Mouse (Mus musculus): ENCODE results near the gene Cyth1. TPM values are rescaled to one million over a fixed set of nuclear protein-coding genes. Genes with fewer than 3 reads are reported as not detected.

The Cyth1 gene
- polyA plus RNA-seq, 1 experiment from 2014 or later: 6.1 TPM

GRCm38 (mm10) chr11:118222917-118223316, 25.5 kb downstream of the Cyth1 start:
- Histone ChIP-seq H3K36me3 (ENCODE audit: control insufficient read depth, insufficient read depth, low read length) (no peaks in the 10 kb centered on the region), H3K27ac (ENCODE audit: low read depth, low read length) (no peak overlapping the region), H3K9ac (ENCODE audit: low read depth, low read length) (no peak overlapping the region), H3K4me3 (ENCODE audit: low read depth, low read length) (no peak overlapping the region), H3K4me1 (replicated peaks; ENCODE audit: control insufficient read depth, insufficient read depth, low read length) (peaks cover 4% of the 10 kb centered on the region), H3K27me3 (replicated peaks; ENCODE audit: control insufficient read depth, insufficient read depth, low read length) (no peaks in the 10 kb centered on the region), H3K4me2 (no peak overlapping the region), H3K9me3 (ENCODE audit: control insufficient read depth, low read length) (no peaks in the 10 kb centered on the region)
- DNase-seq (ENCODE audit: low spot score) (no peak), ATAC-seq (replicated peaks; ENCODE audit: low FRiP score) (no peak)
- 76% methylated on average over 5 of the region's 5 CpGs for WGBS

- no peak overlapping the region for H3K27ac ChIP-seq (ENCODE audit: low read depth, low read length)
- no peak overlapping the region for H3K4me2 ChIP-seq
- H3K4me3 ChIP-seq (ENCODE audit: low read depth, low read length): no peak overlapping the region
- no peak for ATAC-seq (replicated peaks; ENCODE audit: low FRiP score)
- 62% methylated on average over 6 of the region's 6 CpGs for WGBS
- no peaks in the 10 kb centered on the region; the same call in 1 of the 2 replicates for H3K4me1 ChIP-seq (replicated peaks; ENCODE audit: control insufficient read depth, insufficient read depth, low read length)
- no peaks in the 10 kb centered on the region for H3K9me3 ChIP-seq (ENCODE audit: control insufficient read depth, low read length)
- H3K9ac ChIP-seq (ENCODE audit: low read depth, low read length): no peak overlapping the region
- no peaks in the 10 kb centered on the region for H3K36me3 ChIP-seq (ENCODE audit: control insufficient read depth, insufficient read depth, low read length)
- no peaks in the 10 kb centered on the region for H3K27me3 ChIP-seq (replicated peaks; ENCODE audit: control insufficient read depth, insufficient read depth, low read length)
- DNase-seq (ENCODE audit: low spot score): no peak
Observed at GRCm38 (mm10) chr11:118222351-118222885, 26.0 kb downstream of the Cyth1 start.

- Histone ChIP-seq H3K4me1 (replicated peaks; ENCODE audit: control insufficient read depth, insufficient read depth, low read length) (no peaks in the 10 kb centered on the region; the same call in 1 of the 2 replicates), H3K4me2 (no peak overlapping the region), H3K27ac (ENCODE audit: low read depth, low read length) (no peak overlapping the region), H3K9me3 (ENCODE audit: control insufficient read depth, low read length) (no peaks in the 10 kb centered on the region), H3K4me3 (ENCODE audit: low read depth, low read length) (no peak overlapping the region), H3K36me3 (ENCODE audit: control insufficient read depth, insufficient read depth, low read length) (no peaks in the 10 kb centered on the region), H3K9ac (ENCODE audit: low read depth, low read length) (no peak overlapping the region), H3K27me3 (replicated peaks; ENCODE audit: control insufficient read depth, insufficient read depth, low read length) (no peaks in the 10 kb centered on the region)
- WGBS: 21% methylated on average over 7 of the region's 7 CpGs
- DNase-seq (ENCODE audit: low spot score): no peak
- no peak for ATAC-seq (replicated peaks; ENCODE audit: low FRiP score)
Observed at GRCm38 (mm10) chr11:118220561-118221262, 27.7 kb downstream of the Cyth1 start.

GRCm38 (mm10) chr11:118219066-118219465, 29.3 kb downstream of the Cyth1 start:
- H3K4me1 ChIP-seq (replicated peaks; ENCODE audit: control insufficient read depth, insufficient read depth, low read length): no peaks in the 10 kb centered on the region; the same call in 1 of the 2 replicates
- ATAC-seq (replicated peaks; ENCODE audit: low FRiP score) (no peak), DNase-seq (ENCODE audit: low spot score) (no peak)
- H3K36me3 ChIP-seq (ENCODE audit: control insufficient read depth, insufficient read depth, low read length): no peaks in the 10 kb centered on the region
- H3K27me3 ChIP-seq (replicated peaks; ENCODE audit: control insufficient read depth, insufficient read depth, low read length): no peaks in the 10 kb centered on the region
- no peak overlapping the region for H3K4me3 ChIP-seq (ENCODE audit: low read depth, low read length)
- H3K9ac ChIP-seq (ENCODE audit: low read depth, low read length): no peak overlapping the region
- H3K9me3 ChIP-seq (ENCODE audit: control insufficient read depth, low read length): no peaks in the 10 kb centered on the region
- no peak overlapping the region for H3K27ac ChIP-seq (ENCODE audit: low read depth, low read length)
- WGBS: 95% methylated on average over 4 of the region's 4 CpGs
- no peak overlapping the region for H3K4me2 ChIP-seq

GRCm38 (mm10) chr11:118216468-118216867, 31.9 kb downstream of the Cyth1 start:
- no peak for DNase-seq (ENCODE audit: low spot score)
- peaks cover 11% of the 10 kb centered on the region for H3K4me1 ChIP-seq (replicated peaks; ENCODE audit: control insufficient read depth, insufficient read depth, low read length)
- ATAC-seq (replicated peaks; ENCODE audit: low FRiP score): no peak
- no peak overlapping the region for H3K4me2 ChIP-seq
- no peaks in the 10 kb centered on the region for H3K27me3 ChIP-seq (replicated peaks; ENCODE audit: control insufficient read depth, insufficient read depth, low read length)
- H3K9me3 ChIP-seq (ENCODE audit: control insufficient read depth, low read length): no peaks in the 10 kb centered on the region
- no peaks in the 10 kb centered on the region for H3K36me3 ChIP-seq (ENCODE audit: control insufficient read depth, insufficient read depth, low read length)
- no peak overlapping the region for H3K4me3 ChIP-seq (ENCODE audit: low read depth, low read length)
- H3K9ac ChIP-seq (ENCODE audit: low read depth, low read length): no peak overlapping the region
- no peak overlapping the region for H3K27ac ChIP-seq (ENCODE audit: low read depth, low read length)
- 79% methylated on average over 6 of the region's 6 CpGs for WGBS

- DNase-seq (ENCODE audit: low spot score) (no peak), ATAC-seq (replicated peaks; ENCODE audit: low FRiP score) (no peak)
- Histone ChIP-seq H3K9ac (ENCODE audit: low read depth, low read length) (no peak overlapping the region), H3K4me1 (replicated peaks; ENCODE audit: control insufficient read depth, insufficient read depth, low read length) (peaks cover 11% of the 10 kb centered on the region), H3K27ac (ENCODE audit: low read depth, low read length) (no peak overlapping the region), H3K36me3 (ENCODE audit: control insufficient read depth, insufficient read depth, low read length) (no peaks in the 10 kb centered on the region), H3K4me2 (no peak overlapping the region), H3K9me3 (ENCODE audit: control insufficient read depth, low read length) (no peaks in the 10 kb centered on the region), H3K27me3 (replicated peaks; ENCODE audit: control insufficient read depth, insufficient read depth, low read length) (no peaks in the 10 kb centered on the region), H3K4me3 (ENCODE audit: low read depth, low read length) (no peak overlapping the region)
- WGBS: 70% methylated on average over 5 of the region's 5 CpGs
Observed at GRCm38 (mm10) chr11:118215928-118216458, 32.4 kb downstream of the Cyth1 start.

GRCm38 (mm10) chr11:118212636-118213112, 35.7 kb downstream of the Cyth1 start:
- Histone ChIP-seq H3K9ac (ENCODE audit: low read depth, low read length) (no peak overlapping the region), H3K4me1 (replicated peaks; ENCODE audit: control insufficient read depth, insufficient read depth, low read length) (peaks cover 25% of the 10 kb centered on the region), H3K36me3 (ENCODE audit: control insufficient read depth, insufficient read depth, low read length) (no peaks in the 10 kb centered on the region), H3K27me3 (replicated peaks; ENCODE audit: control insufficient read depth, insufficient read depth, low read length) (no peaks in the 10 kb centered on the region), H3K27ac (ENCODE audit: low read depth, low read length) (no peak overlapping the region), H3K4me3 (ENCODE audit: low read depth, low read length) (no peak overlapping the region), H3K9me3 (ENCODE audit: control insufficient read depth, low read length) (no peaks in the 10 kb centered on the region), H3K4me2 (no peak overlapping the region)
- no peak for ATAC-seq (replicated peaks; ENCODE audit: low FRiP score)
- DNase-seq (ENCODE audit: low spot score): no peak
- 61% methylated on average over 7 of the region's 7 CpGs for WGBS

GRCm38 (mm10) chr11:118211749-118212635, 36.4 kb downstream of the Cyth1 start:
- DNase-seq (ENCODE audit: low spot score): no peak
- Histone ChIP-seq H3K27me3 (replicated peaks; ENCODE audit: control insufficient read depth, insufficient read depth, low read length) (no peaks in the 10 kb centered on the region), H3K4me1 (replicated peaks; ENCODE audit: control insufficient read depth, insufficient read depth, low read length) (peaks cover 28% of the 10 kb centered on the region), H3K36me3 (ENCODE audit: control insufficient read depth, insufficient read depth, low read length) (no peaks in the 10 kb centered on the region), H3K4me2 (no peak overlapping the region), H3K9me3 (ENCODE audit: control insufficient read depth, low read length) (no peaks in the 10 kb centered on the region), H3K4me3 (ENCODE audit: low read depth, low read length) (no peak overlapping the region), H3K27ac (ENCODE audit: low read depth, low read length) (0 out of 2 replicates have a peak overlapping the region, but pooled peaks have one; percentile 8), H3K9ac (ENCODE audit: low read depth, low read length) (no peak overlapping the region; the same call in 1 of the 2 replicates)
- WGBS: 50% methylated on average over 10 of the region's 10 CpGs
- no peak for ATAC-seq (replicated peaks; ENCODE audit: low FRiP score)

Measured in liver, embryonic 11.5 days (tissue).